Mouse (Mus musculus) heart, postnatal 0 days (tissue): ENCODE results near the gene Gm42420.

Experiments
- CTCF ChIP-seq: IDR thresholded peaks from 2 replicates; pipeline ENCODE4 v1.5.1; 2016; ENCODE audit warnings: antibody characterized with exemption, control low read depth, low read depth
- EP300 ChIP-seq: IDR thresholded peaks from 2 replicates; pipeline ENCODE4 v1.6.1; 2016; ENCODE audit warnings: antibody characterized with exemption, low read depth

DNA sequence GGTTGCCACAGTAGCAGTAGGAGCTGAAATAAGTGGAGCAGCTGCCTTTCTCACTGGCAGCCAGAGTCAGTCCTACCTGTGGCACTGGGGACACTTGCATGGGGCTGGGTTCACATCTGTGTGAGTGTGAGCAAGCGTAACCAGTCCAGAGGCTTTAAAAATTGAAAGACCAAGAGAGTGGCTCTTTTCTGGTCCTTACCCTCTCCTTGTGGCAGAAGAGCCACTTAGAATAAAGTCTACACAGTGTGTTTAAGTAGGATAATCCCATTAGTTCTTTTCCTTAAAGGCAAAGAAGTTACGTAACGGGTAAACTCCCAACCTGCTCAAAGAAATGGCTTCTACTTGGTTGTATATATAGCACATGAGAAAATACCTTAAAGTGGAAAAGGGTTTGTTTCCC, 15.3 kb downstream of the Gm42420 start:
- no peak for TF ChIP-seq CTCF
- TF ChIP-seq EP300: no peak
